In the genomic region with DNA sequence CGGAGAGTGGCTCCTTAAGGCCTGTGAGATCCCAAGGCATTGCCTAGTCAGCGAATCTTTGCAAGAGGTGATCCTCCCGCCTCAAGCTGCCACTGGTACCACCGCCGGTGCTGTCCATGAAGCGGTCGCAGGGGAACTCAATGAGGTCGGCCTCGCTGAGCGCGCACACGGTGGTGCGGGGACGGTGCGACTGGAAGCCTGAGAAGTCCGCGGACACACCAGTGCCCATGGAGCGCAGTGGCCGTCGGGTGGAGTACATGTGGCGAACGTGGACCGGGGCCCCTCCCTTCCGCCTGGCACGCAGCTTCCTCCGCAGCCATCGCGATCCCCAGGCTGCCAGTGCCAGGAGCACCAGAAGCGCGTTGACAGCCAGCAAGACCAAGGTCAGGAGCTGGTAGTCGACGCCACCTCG, we compare ENCODE assay signal across 8 mouse cellular contexts. TPM values are rescaled to one million over a fixed set of nuclear protein-coding genes. Genes with fewer than 3 reads are reported as not detected.
DNase-seq lines count a peak whose midpoint lies in the region; ATAC-seq and TF ChIP-seq lines count a peak whose summit lies in the region.

No protein-coding gene starts in this region.

- 15% methylated on average over 33 of the region's 33 CpGs for WGBS in limb, embryonic 10.5 days
- 16% methylated on average over 33 of the region's 33 CpGs for WGBS in midbrain, embryonic 11.5 days

- DNase-seq in G1E (ENCODE audit: low spot score), result no peak
- peak; percentile 59 for DNase-seq in limb, embryonic 10.5 days (ENCODE audit: low spot score)
- DNase-seq in midbrain, embryonic 11.5 days (ENCODE audit: low spot score, missing footprints), result peak; percentile 94
- DNase-seq in cerebellum, adult 9-10 months, result no peak
- no peak for DNase-seq in left cerebral cortex, adult 11 months (ENCODE audit: low spot score)

- H3K9ac ChIP-seq in midbrain, embryonic 11.5 days (ENCODE audit: low read length), result peak overlapping the region; percentile 69

- no peaks in the 10 kb centered on the region for H3K36me3 ChIP-seq in E14TG2a.4 (ENCODE audit: insufficient read depth, low read length)
- no peaks in the 10 kb centered on the region for H3K36me3 ChIP-seq in G1E (replicated peaks)
- peaks cover 50% of the 10 kb centered on the region for H3K36me3 ChIP-seq in limb, embryonic 10.5 days
- H3K36me3 ChIP-seq in midbrain, embryonic 11.5 days (ENCODE audit: control insufficient read depth, insufficient read depth, low read length), result no peaks in the 10 kb centered on the region

- peak overlapping the region; percentile 79 for H3K4me2 ChIP-seq in midbrain, embryonic 11.5 days

- H3K27me3 ChIP-seq in E14TG2a.4 (ENCODE audit: insufficient read depth, low read length), result peaks cover 70% of the 10 kb centered on the region
- peaks cover 4% of the 10 kb centered on the region; the same call in 1 of the 2 replicates for H3K27me3 ChIP-seq in G1E (ENCODE audit: insufficient read depth, low read length)
- H3K27me3 ChIP-seq in limb, embryonic 10.5 days (ENCODE audit: low read depth, poor library complexity, severe bottlenecking), result peaks cover 18% of the 10 kb centered on the region
- H3K27me3 ChIP-seq in midbrain, embryonic 11.5 days (ENCODE audit: control insufficient read depth, insufficient read depth, low read length), result peaks cover 40% of the 10 kb centered on the region

- H3K4me1 ChIP-seq in E14TG2a.4 (replicated peaks; ENCODE audit: low read depth, low read length) (peaks cover 34% of the 10 kb centered on the region), G1E (ENCODE audit: insufficient read depth, low read depth, low read length) (no peaks in the 10 kb centered on the region)
- H3K4me1 ChIP-seq in limb, embryonic 10.5 days, result peaks cover 58% of the 10 kb centered on the region
- peaks cover 24% of the 10 kb centered on the region for H3K4me1 ChIP-seq in midbrain, embryonic 11.5 days (ENCODE audit: control insufficient read depth, insufficient read depth, low read length)

- no peak for ATAC-seq in G1E (ENCODE audit: extremely low read depth, insufficient number of reproducible peaks, low FRiP score, poor library complexity, severe bottlenecking)
- peak; percentile 29 for ATAC-seq in granulocyte monocyte progenitor cell, adult 5-6 weeks (replicated peaks; ENCODE audit: poor library complexity, severe bottlenecking)
- ATAC-seq in midbrain, embryonic 11.5 days (ENCODE audit: low FRiP score), result no peak
- ATAC-seq in frontal cortex, adult (ENCODE audit: low TSS enrichment), result no peak

- TF ChIP-seq CTCF in E14TG2a.4 (conservative IDR thresholded peaks at IDR 0.05; ENCODE audit: low read length), result no peak
- no peak for TF ChIP-seq CTCF in G1E (IDR thresholded peaks at IDR 0.05; ENCODE audit: low read depth, low read length)

- peak overlapping the region; percentile 78 for H3K4me3 ChIP-seq in E14TG2a.4 (replicated peaks; ENCODE audit: low read length)
- peak overlapping the region; percentile 33; the same call in 1 of the 2 replicates for H3K4me3 ChIP-seq in G1E (ENCODE audit: low read depth, low read length)
- peak overlapping the region; percentile 76 for H3K4me3 ChIP-seq in limb, embryonic 10.5 days
- H3K4me3 ChIP-seq in midbrain, embryonic 11.5 days (ENCODE audit: low read depth, low read length), result peak overlapping the region; percentile 44

- peak overlapping the region; percentile 99 for H3K27ac ChIP-seq in limb, embryonic 10.5 days
- no peak overlapping the region for H3K27ac ChIP-seq in midbrain, embryonic 11.5 days (ENCODE audit: low read depth, low read length)

- peaks cover 5% of the 10 kb centered on the region; the same call in 1 of the 2 replicates for H3K9me3 ChIP-seq in E14TG2a.4 (ENCODE audit: low read length)
- peaks cover 62% of the 10 kb centered on the region for H3K9me3 ChIP-seq in G1E (replicated peaks)
- H3K9me3 ChIP-seq in limb, embryonic 10.5 days (replicated peaks), result no peaks in the 10 kb centered on the region
- H3K9me3 ChIP-seq in midbrain, embryonic 11.5 days (ENCODE audit: control insufficient read depth, low read length), result no peaks in the 10 kb centered on the region

RNA-seq across cellular contexts. Expression of a gene that starts 2.9 kb away (rescaled TPM):
- total RNA-seq in G1E (2014; fragmentation: Nextera tagmentation) (not detected in 2 replicates), G1E (2017) (0.11 TPM in 1 of 2 replicates, not detected in the other)
- not detected in 2 replicates for polyA plus RNA-seq in G1E (2012)
- not detected in 2 replicates for total RNA-seq in granulocyte monocyte progenitor cell, adult 5-6 weeks (2014; fragmentation: Nextera tagmentation)
- total RNA-seq in granulocyte monocyte progenitor cell, adult 5-6 weeks (2017), result not detected in 2 replicates
- polyA plus RNA-seq in limb, embryonic 10.5 days (2016; fragmentation: Nextera tagmentation; extraction: Ambion mirVana), result 86.9 and 97.3 TPM in 2 replicates
- polyA plus RNA-seq in midbrain, embryonic 11.5 days (2014; fragmentation: Nextera tagmentation; extraction: Ambion mirVana), result 16.6 TPM in 2 replicates

Comparison
In these comparisons a context has a peak if more than half of its experiments do, and no peak if none do; other contexts are left out.
1. DNase-seq: peak in limb, embryonic 10.5 days (single experiment) and midbrain, embryonic 11.5 days (single experiment); none in G1E (single experiment), cerebellum, adult 9-10 months (single experiment) and left cerebral cortex, adult 11 months (single experiment).
2. RNA of a gene that starts 2.9 kb away (polyA plus RNA-seq): 86.9 to 97.3 TPM in limb, embryonic 10.5 days and 16.6 TPM in midbrain, embryonic 11.5 days; not detected in G1E; every median in the first group is over 10 times any median in the second.
3. Peak in every context shown above with its lines, with median percentiles within 50 percentile points of each other: H3K4me3 ChIP-seq.